In the genomic region with DNA sequence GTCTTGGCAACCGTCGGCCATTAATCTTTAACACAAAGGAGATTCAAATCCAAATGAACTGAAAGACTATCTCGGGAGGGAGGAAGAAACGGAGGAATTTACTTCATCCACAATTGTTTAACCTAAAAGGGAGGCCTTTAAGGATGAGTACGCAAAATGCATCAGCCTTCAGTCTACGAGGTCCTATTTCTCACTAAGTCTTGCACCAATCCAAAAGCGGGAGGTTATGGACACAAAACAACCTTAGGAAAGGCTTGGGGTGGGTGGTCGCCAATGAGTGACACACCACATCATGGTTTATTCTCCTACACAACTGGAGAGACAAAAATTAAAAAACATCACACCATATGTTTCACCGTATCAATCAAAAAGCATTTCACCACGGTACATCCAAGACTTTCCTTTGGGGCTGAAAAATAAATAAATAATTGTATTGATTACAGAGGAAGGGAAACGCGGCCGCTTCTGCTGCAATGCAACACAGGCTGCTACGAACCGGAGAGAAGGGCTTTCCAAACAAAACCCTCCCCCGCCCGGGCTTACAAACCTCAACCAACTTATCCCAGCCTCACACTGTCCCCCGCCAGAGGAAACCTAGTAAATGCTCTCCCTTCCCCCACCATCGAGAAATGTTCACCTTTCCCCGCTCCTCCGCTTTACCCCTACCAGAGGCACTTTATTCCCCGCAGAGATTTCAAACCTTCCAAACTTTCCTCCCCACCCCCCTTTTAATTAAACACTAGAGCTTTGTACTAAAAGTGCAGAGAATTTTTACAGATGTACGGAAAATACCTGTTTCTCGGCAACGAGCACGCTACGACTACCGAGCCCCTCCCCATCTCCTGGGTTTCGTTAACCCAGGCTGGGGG, we compare ENCODE assay signal across 8 mouse cellular contexts. TPM values are rescaled to one million over a fixed set of nuclear protein-coding genes. Genes with fewer than 3 reads are reported as not detected.
DNase-seq lines count a peak whose midpoint lies in the region; ATAC-seq and TF ChIP-seq lines count a peak whose summit lies in the region.

No protein-coding gene starts in this region.

- H3K36me3 ChIP-seq in erythroblast, embryonic 14.5 days (ENCODE audit: control insufficient read depth), result no peaks in the 10 kb centered on the region
- peaks cover 34% of the 10 kb centered on the region for H3K36me3 ChIP-seq in forebrain, embryonic 10.5 days (replicated peaks)
- no peaks in the 10 kb centered on the region for H3K36me3 ChIP-seq in hindbrain, embryonic 14.5 days (replicated peaks; ENCODE audit: control insufficient read depth, insufficient read depth)
- no peaks in the 10 kb centered on the region; the same call in 1 of the 2 replicates for H3K36me3 ChIP-seq in midbrain, embryonic 11.5 days (ENCODE audit: control insufficient read depth, insufficient read depth, low read length)
- no peaks in the 10 kb centered on the region for H3K36me3 ChIP-seq in stomach, postnatal 0 days (ENCODE audit: control insufficient read depth, insufficient read depth, low read length)

- H3K4me2 ChIP-seq in hindbrain, embryonic 14.5 days (replicated peaks), result peak overlapping the region; percentile 61
- peak overlapping the region; percentile 85 for H3K4me2 ChIP-seq in midbrain, embryonic 11.5 days
- H3K4me2 ChIP-seq in stomach, postnatal 0 days (replicated peaks; ENCODE audit: low read depth), result peak overlapping the region; percentile 87

- ATAC-seq in erythroblast, adult 5-6 weeks (replicated peaks; ENCODE audit: low FRiP score, poor library complexity, severe bottlenecking), result no peak
- ATAC-seq in hindbrain, embryonic 14.5 days (ENCODE audit: low FRiP score), result peak; percentile 19; the same call in 1 of the 2 replicates
- peak; percentile 41; the same call in 1 of the 2 replicates for ATAC-seq in midbrain, embryonic 11.5 days (ENCODE audit: low FRiP score)
- 0 out of 2 replicates have a peak, but pooled peaks have one; percentile 10 for ATAC-seq in stomach, postnatal 0 days (ENCODE audit: low FRiP score, low TSS enrichment)

- peak overlapping the region; percentile 50 for H3K4me3 ChIP-seq in erythroblast, embryonic 14.5 days (replicated peaks)
- peak overlapping the region; percentile 88 for H3K4me3 ChIP-seq in forebrain, embryonic 10.5 days
- peak overlapping the region; percentile 83 for H3K4me3 ChIP-seq in hindbrain, embryonic 14.5 days (replicated peaks; ENCODE audit: low read length)
- peak overlapping the region; percentile 93 for H3K4me3 ChIP-seq in midbrain, embryonic 11.5 days (ENCODE audit: low read depth, low read length)
- H3K4me3 ChIP-seq in stomach, postnatal 0 days (ENCODE audit: low read depth, low read length), result peak overlapping the region; percentile 94

- intact Hi-C loops in left cerebral cortex, postnatal 14 days (cut with DNase I), result loop anchor here (5.0 kb wide), 2 partner anchors 96 to 126 kb away; no protein-coding TSS in a partner anchor

- no peaks in the 10 kb centered on the region for H3K4me1 ChIP-seq in erythroblast, embryonic 14.5 days (ENCODE audit: control insufficient read depth)
- H3K4me1 ChIP-seq in forebrain, embryonic 10.5 days, result peaks cover 31% of the 10 kb centered on the region
- H3K4me1 ChIP-seq in hindbrain, embryonic 14.5 days (replicated peaks; ENCODE audit: control insufficient read depth, insufficient read depth, low read length), result peaks cover 24% of the 10 kb centered on the region
- peaks cover 4% of the 10 kb centered on the region; the same call in 1 of the 2 replicates for H3K4me1 ChIP-seq in midbrain, embryonic 11.5 days (ENCODE audit: control insufficient read depth, insufficient read depth, low read length)
- no peaks in the 10 kb centered on the region for H3K4me1 ChIP-seq in stomach, postnatal 0 days (replicated peaks; ENCODE audit: control insufficient read depth, insufficient read depth)

- TF ChIP-seq CTCF in stomach, postnatal 0 days (IDR thresholded peaks at IDR 0.05; ENCODE audit: low read depth), result no peak

- peak; percentile 28 to 61 for DNase-seq in adrenal gland, postnatal 36 days
- DNase-seq in forebrain, embryonic 10.5 days (ENCODE audit: extremely low spot score, low spot score), result peak; percentile 67
- DNase-seq in hindbrain, embryonic 14.5 days (ENCODE audit: low spot score), result peak; percentile 69
- peak; percentile 46 to 47 for DNase-seq in left cerebral cortex, postnatal 14 days (ENCODE audit: low spot score in 2 of 2)
- peak; percentile 96 for DNase-seq in midbrain, embryonic 11.5 days (ENCODE audit: low spot score, missing footprints)
- peak; percentile 48 for DNase-seq in stomach, postnatal 0 days (ENCODE audit: low spot score)

- peak overlapping the region; percentile 97 for H3K9ac ChIP-seq in hindbrain, embryonic 14.5 days
- H3K9ac ChIP-seq in midbrain, embryonic 11.5 days (ENCODE audit: low read length), result peak overlapping the region; percentile 98
- peak overlapping the region; percentile 91 for H3K9ac ChIP-seq in stomach, postnatal 0 days (ENCODE audit: low read length)

- peaks cover 70% of the 10 kb centered on the region for H3K27me3 ChIP-seq in erythroblast, embryonic 14.5 days (ENCODE audit: control insufficient read depth)
- 0 out of 2 replicates have a peak, but pooled peaks cover 10% of the 10 kb centered on the region for H3K27me3 ChIP-seq in forebrain, embryonic 10.5 days (ENCODE audit: poor library complexity, severe bottlenecking)
- no peaks in the 10 kb centered on the region for H3K27me3 ChIP-seq in hindbrain, embryonic 14.5 days (ENCODE audit: control insufficient read depth, insufficient read depth, low read length)
- H3K27me3 ChIP-seq in midbrain, embryonic 11.5 days (ENCODE audit: control insufficient read depth, insufficient read depth, low read length), result no peaks in the 10 kb centered on the region
- no peaks in the 10 kb centered on the region for H3K27me3 ChIP-seq in stomach, postnatal 0 days (ENCODE audit: control insufficient read depth, insufficient read depth, low read length)

- H3K27ac ChIP-seq in forebrain, embryonic 10.5 days, result peak overlapping the region; percentile 99
- H3K27ac ChIP-seq in hindbrain, embryonic 14.5 days, result peak overlapping the region; percentile 94
- peak overlapping the region; percentile 96 for H3K27ac ChIP-seq in midbrain, embryonic 11.5 days (ENCODE audit: low read depth, low read length)
- H3K27ac ChIP-seq in stomach, postnatal 0 days (replicated peaks), result peak overlapping the region; percentile 93

- H3K9me3 ChIP-seq in erythroblast, embryonic 14.5 days (ENCODE audit: control insufficient read depth, low read length), result no peaks in the 10 kb centered on the region
- no peaks in the 10 kb centered on the region for H3K9me3 ChIP-seq in forebrain, embryonic 10.5 days
- no peaks in the 10 kb centered on the region for H3K9me3 ChIP-seq in hindbrain, embryonic 14.5 days (ENCODE audit: control insufficient read depth, low read length)
- H3K9me3 ChIP-seq in midbrain, embryonic 11.5 days (ENCODE audit: control insufficient read depth, low read length), result no peaks in the 10 kb centered on the region
- H3K9me3 ChIP-seq in stomach, postnatal 0 days (ENCODE audit: control insufficient read depth, low read length), result no peaks in the 10 kb centered on the region

- WGBS in forebrain, embryonic 10.5 days, result under 1% methylated on average over 29 of the region's 29 CpGs
- under 1% methylated on average over 29 of the region's 29 CpGs for WGBS in hindbrain, embryonic 14.5 days
- under 1% methylated on average over 29 of the region's 29 CpGs for WGBS in midbrain, embryonic 11.5 days
- WGBS in stomach, postnatal 0 days, result 1% methylated on average over 29 of the region's 29 CpGs

- no peak for TF ChIP-seq EP300 in stomach, postnatal 0 days (optimal IDR thresholded peaks at IDR 0.05)

RNA-seq across cellular contexts. Expression of a gene that starts 1.2 kb away (rescaled TPM):
- 0.01 TPM in 1 of 2 replicates, not detected in the other for polyA plus RNA-seq in erythroblast, embryonic 14.5 days (2012)
- total RNA-seq in erythroblast, adult 5-6 weeks (2015; ENCODE audit: low replicate concordance), result 0.21 TPM in 1 of 2 replicates, not detected in the other
- 0.77 and 1.1 TPM in 2 replicates for total RNA-seq in erythroblast, adult 5-6 weeks (2017; ENCODE audit: low replicate concordance)
- total RNA-seq in adrenal gland, postnatal 36 days (2021), result 10 to 100 TPM; 52.9 to 78.1 TPM
- polyA plus RNA-seq in forebrain, embryonic 10.5 days (2016; fragmentation: Nextera tagmentation; extraction: Ambion mirVana), result 24.6 and 27.7 TPM in 2 replicates
- 31.3 and 37.7 TPM in 2 replicates for polyA plus RNA-seq in hindbrain, embryonic 14.5 days (2014; fragmentation: Nextera tagmentation; extraction: Ambion mirVana)
- total RNA-seq in left cerebral cortex, postnatal 14 days (2021), result 100 to 1,000 TPM; 137 to 151 TPM
- polyA plus RNA-seq in midbrain, embryonic 11.5 days (2014; fragmentation: Nextera tagmentation; extraction: Ambion mirVana), result 27.4 and 28.1 TPM in 2 replicates
- 8.4 and 8.5 TPM in 2 replicates for polyA plus RNA-seq in stomach, postnatal 0 days (2015; fragmentation: Nextera tagmentation; extraction: Ambion mirVana)

Comparison
In these comparisons a context has a peak if more than half of its experiments do, and no peak if none do; other contexts are left out.
1. DNase-seq: peak in every context shown above with its lines; median percentile 96 in midbrain, embryonic 11.5 days; 69 in hindbrain, embryonic 14.5 days; 67 in forebrain, embryonic 10.5 days; 48 in stomach, postnatal 0 days; 46 in left cerebral cortex, postnatal 14 days; 44 in adrenal gland, postnatal 36 days.